Mouse (Mus musculus) lung, adult 2 months (tissue): ENCODE measurements around the gene Nek7.
A peak's percentile ranks its signal among the peaks of the same experiment; 100 is the strongest.

Experiments
- CTCF ChIP-seq: fragments of 200-500 bp; IDR thresholded peaks from 2 replicates; pipeline ENCODE4 v1.5.1; 2011; ENCODE audit warnings: mild to moderate bottlenecking, low read length, control low read depth; ENCODE audit not compliant: insufficient read depth
- POLR2A ChIP-seq: fragments of 200-500 bp; IDR thresholded peaks from 2 replicates; pipeline ENCODE4 v1.6.1; 2011; ENCODE audit warnings: low read depth, mild to moderate bottlenecking, control low read depth, low read length, borderline replicate concordance; ENCODE audit errors: extremely low read depth

DNA sequence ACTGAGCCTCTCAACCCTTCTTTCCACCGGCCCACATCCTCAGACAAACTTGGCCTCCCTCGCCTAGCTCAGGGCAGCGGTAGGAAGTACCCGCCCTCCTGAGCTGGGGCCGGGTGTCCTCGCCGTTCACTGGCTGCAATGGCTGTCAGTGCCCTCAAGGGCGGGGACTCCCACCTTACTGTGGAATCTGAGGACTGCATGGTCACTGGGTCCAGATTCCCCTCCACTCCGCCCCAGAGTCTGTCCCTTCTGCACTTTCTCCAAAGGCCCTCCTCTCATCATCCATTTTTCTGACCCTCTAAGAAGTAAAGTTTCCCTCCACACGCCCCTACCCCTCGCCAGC, 2.0 kb downstream of the Nek7 start:
- no peak for TF ChIP-seq CTCF
- peak; percentile 64; the same call in 1 of the 2 replicates for TF ChIP-seq POLR2A
